Mouse (Mus musculus) intestine, postnatal 0 days (tissue): Measurements from ENCODE around the gene Akap7. TPM values are rescaled to one million over a fixed set of nuclear protein-coding genes. Genes with fewer than 3 reads are reported as not detected.

Experiments
- ATAC-seq: fragments of 200-750 bp; cut with Nextera tagmentation; 2 replicates; pipeline ENCODE4 v1.8.0; 2017; ENCODE audit warnings: mild to moderate bottlenecking, moderate TSS enrichment, moderate library complexity
- H3K27ac ChIP-seq: fragments of 300-500 bp; sonication (generic); 2 replicates; pipeline ENCODE4 v1.5.1; 2014; ENCODE audit warnings: mild to moderate bottlenecking, low read depth, low read length, moderate library complexity
- H3K27me3 ChIP-seq: fragments of 300-500 bp; sonication (generic); replicated peaks from 2 replicates; pipeline ENCODE4 v1.6.1; 2014; ENCODE audit warnings: low read length, mixed read lengths; ENCODE audit not compliant: control insufficient read depth, insufficient read depth
- H3K36me3 ChIP-seq: fragments of 300-500 bp; sonication (generic); 2 replicates; pipeline ENCODE4 v1.6.1; 2014; ENCODE audit warnings: mild to moderate bottlenecking, moderate library complexity; ENCODE audit not compliant: control insufficient read depth, insufficient read depth
- H3K4me1 ChIP-seq: fragments of 300-500 bp; sonication (generic); replicated peaks from 2 replicates; pipeline ENCODE4 v1.6.1; 2014; ENCODE audit warnings: antibody characterized with exemption, low read length, mixed read lengths; ENCODE audit not compliant: control insufficient read depth, insufficient read depth
- H3K4me2 ChIP-seq: fragments of 300-500 bp; sonication (generic); replicated peaks from 2 replicates; pipeline ENCODE4 v1.6.1; 2014; ENCODE audit warnings: low read depth, mild to moderate bottlenecking, moderate library complexity
- H3K4me3 ChIP-seq: fragments of 300-500 bp; sonication (generic); 2 replicates; pipeline ENCODE4 v1.5.1; 2014; ENCODE audit warnings: low read depth, low read length
- H3K9ac ChIP-seq: fragments of 300-500 bp; sonication (generic); 2 replicates; pipeline ENCODE4 v1.6.1; 2014; ENCODE audit warnings: mild to moderate bottlenecking, low read depth, low read length
- H3K9me3 ChIP-seq: fragments of 300-500 bp; sonication (generic); 2 replicates; pipeline ENCODE4 v1.6.1; 2016; ENCODE audit warnings: mixed run types; ENCODE audit not compliant: control insufficient read depth
- CTCF ChIP-seq: sonication (generic); IDR thresholded peaks from 2 replicates; pipeline ENCODE4 v1.5.1; 2016; ENCODE audit warnings: low read depth, mild to moderate bottlenecking, control low read depth, antibody characterized with exemption, moderate library complexity
- WGBS: fragments of 180-500 bp; shearing (Covaris S2); extraction: QIAGEN DNeasy Blood & Tissue Kit; methylation state at CpG from one replicate; pipeline ENCODE4 v1.1.7; 2014; 5-methylcytosine and 5-hydroxymethylcytosine counted together
- polyA plus RNA-seq: library from polyadenylated mRNA; unstranded; fragments of >200 nt; fragmentation: Nextera tagmentation; extraction: Ambion mirVana; gene quantifications from 2 replicates; pipeline ENCODE4 v1.2.1, GENCODE M21; 2015

Akap7 gene
- polyA plus RNA-seq, 1 experiment from 2014 or later, result 42.3 TPM

GRCm38 (mm10) chr10:25120871-25121554 is 186.7 kb downstream of the Akap7 start:
- ATAC-seq, result no peak
- Histone ChIP-seq H3K9ac (no peak overlapping the region), H3K36me3 (no peaks in the 10 kb centered on the region), H3K4me1 (no peaks in the 10 kb centered on the region; the same call in 1 of the 2 replicates), H3K27ac (no peak overlapping the region), H3K4me3 (no peak overlapping the region), H3K9me3 (no peaks in the 10 kb centered on the region), H3K27me3 (no peaks in the 10 kb centered on the region), H3K4me2 (no peak overlapping the region)
- 89% methylated on average over 5 of the region's 5 CpGs for WGBS
- TF ChIP-seq CTCF, result no peak

Other genes starting within 250 kb of the Akap7 start
- 13.8 and 14.7 TPM in 2 replicates for gene Epb41l2, start 51.9 kb upstream of the Akap7 start, polyA plus RNA-seq
- gene Smlr1, start 228.4 kb upstream of the Akap7 start, polyA plus RNA-seq, result 166 and 172 TPM in 2 replicates